Mouse (Mus musculus): ENCODE measurements around the gene Rapgef3. TPM values are rescaled to one million over a fixed set of nuclear protein-coding genes. Genes with fewer than 3 reads are reported as not detected.

Gene Rapgef3
- polyA plus RNA-seq, 1 experiment from 2014 or later: 1.9 TPM

DNA sequence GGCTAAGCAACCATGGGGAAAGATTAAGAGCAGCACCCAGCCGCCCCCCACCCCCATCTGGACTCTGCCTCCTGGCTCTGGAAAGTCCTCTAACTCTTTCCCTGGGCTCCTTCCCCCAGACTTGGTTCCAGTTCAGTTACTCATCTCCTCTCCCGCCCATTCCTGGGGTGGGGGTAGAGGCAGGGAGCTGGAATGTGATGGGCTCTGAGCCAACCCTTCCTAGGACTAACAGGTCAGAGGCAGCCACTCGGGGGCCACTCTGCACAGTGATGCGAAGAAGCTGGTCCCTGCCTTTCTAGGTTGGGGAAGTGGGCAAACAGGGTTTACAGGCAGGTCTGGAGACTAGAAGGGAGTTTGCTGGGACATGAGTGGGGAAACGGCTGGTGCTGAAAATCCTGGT lies 5.3 kb upstream of the Rapgef3 start:
- ATAC-seq: peak; percentile 30; the same call in 1 of the 2 replicates

GRCm38 (mm10) chr15:97770280-97770679 lies 2.5 kb upstream of the Rapgef3 start:
- Histone ChIP-seq H3K9ac (replicated peaks) (no peak overlapping the region), H3K36me3 (replicated peaks; ENCODE audit: insufficient read depth, low read length) (no peaks in the 10 kb centered on the region), H3K27ac (ENCODE audit: low read depth) (no peak overlapping the region), H3K9me3 (ENCODE audit: low read length) (no peaks in the 10 kb centered on the region), H3K27me3 (ENCODE audit: insufficient read depth, low read length) (peaks cover 14% of the 10 kb centered on the region), H3K4me2 (ENCODE audit: low read depth, low read length) (no peak overlapping the region), H3K4me1 (ENCODE audit: insufficient read depth) (peaks cover 31% of the 10 kb centered on the region), H3K4me3 (ENCODE audit: low read depth, low read length) (no peak overlapping the region)
- ATAC-seq (no peak), DNase-seq (no peak)
- WGBS (ENCODE audit: insufficient replicate concordance): 83% methylated on average over 8 of the region's 8 CpGs
- TF ChIP-seq EP300 (IDR thresholded peaks at IDR 0.05; ENCODE audit: low read depth): no peak
- TF ChIP-seq CTCF (IDR thresholded peaks at IDR 0.05; ENCODE audit: low read depth): no peak

More for the DNA sequence above, 5.3 kb upstream of the Rapgef3 start:
- Histone ChIP-seq H3K4me1 (ENCODE audit: insufficient read depth) (peaks cover 14% of the 10 kb centered on the region), H3K4me2 (ENCODE audit: low read depth, low read length) (no peak overlapping the region), H3K27ac (ENCODE audit: low read depth) (peak overlapping the region; percentile 83), H3K27me3 (ENCODE audit: insufficient read depth, low read length) (no peaks in the 10 kb centered on the region), H3K9ac (replicated peaks) (no peak overlapping the region), H3K4me3 (ENCODE audit: low read depth, low read length) (no peak overlapping the region), H3K36me3 (replicated peaks; ENCODE audit: insufficient read depth, low read length) (no peaks in the 10 kb centered on the region), H3K9me3 (ENCODE audit: low read length) (no peaks in the 10 kb centered on the region)
- TF ChIP-seq CTCF (IDR thresholded peaks at IDR 0.05; ENCODE audit: low read depth) (no peak), EP300 (IDR thresholded peaks at IDR 0.05; ENCODE audit: low read depth) (no peak)
- 38% methylated on average over 5 of the region's 5 CpGs for WGBS (ENCODE audit: insufficient replicate concordance)
- peak; percentile 57 for DNase-seq

GRCm38 (mm10) chr15:97768192-97768591 lies 420 bp upstream of the Rapgef3 start:
- Histone ChIP-seq H3K4me1 (ENCODE audit: insufficient read depth) (peaks cover 29% of the 10 kb centered on the region), H3K4me3 (ENCODE audit: low read depth, low read length) (peak overlapping the region; percentile 51), H3K27me3 (ENCODE audit: insufficient read depth, low read length) (peaks cover 14% of the 10 kb centered on the region), H3K27ac (ENCODE audit: low read depth) (peak overlapping the region; percentile 74), H3K9ac (replicated peaks) (peak overlapping the region; percentile 67), H3K36me3 (replicated peaks; ENCODE audit: insufficient read depth, low read length) (no peaks in the 10 kb centered on the region), H3K4me2 (ENCODE audit: low read depth, low read length) (peak overlapping the region; percentile 84), H3K9me3 (ENCODE audit: low read length) (no peaks in the 10 kb centered on the region)
- no peak for TF ChIP-seq EP300 (IDR thresholded peaks at IDR 0.05; ENCODE audit: low read depth)
- TF ChIP-seq CTCF (IDR thresholded peaks at IDR 0.05; ENCODE audit: low read depth): peak; percentile 23; the same call in 1 of the 2 replicates
- DNase-seq (no peak), ATAC-seq (no peak)
- 2% methylated on average over 18 of the region's 18 CpGs for WGBS (ENCODE audit: insufficient replicate concordance)

- H3K36me3 ChIP-seq (replicated peaks; ENCODE audit: insufficient read depth, low read length): no peaks in the 10 kb centered on the region
- H3K4me3 ChIP-seq (ENCODE audit: low read depth, low read length): peak overlapping the region; percentile 51
- ATAC-seq (no peak), DNase-seq (no peak)
- peak overlapping the region; percentile 38; the same call in 1 of the 2 replicates for H3K9ac ChIP-seq (replicated peaks)
- no peak overlapping the region; the same call in 1 of the 2 replicates for H3K27ac ChIP-seq (ENCODE audit: low read depth)
- peak overlapping the region; percentile 84 for H3K4me2 ChIP-seq (ENCODE audit: low read depth, low read length)
- peaks cover 33% of the 10 kb centered on the region for H3K4me1 ChIP-seq (ENCODE audit: insufficient read depth)
- H3K27me3 ChIP-seq (ENCODE audit: insufficient read depth, low read length): peaks cover 14% of the 10 kb centered on the region
- TF ChIP-seq EP300 (IDR thresholded peaks at IDR 0.05; ENCODE audit: low read depth): no peak
- TF ChIP-seq CTCF (IDR thresholded peaks at IDR 0.05; ENCODE audit: low read depth): no peak
- 10% methylated on average over 23 of the region's 23 CpGs for WGBS (ENCODE audit: insufficient replicate concordance)
- no peaks in the 10 kb centered on the region for H3K9me3 ChIP-seq (ENCODE audit: low read length)
Observed at GRCm38 (mm10) chr15:97766594-97767279, 1.0 kb downstream of the Rapgef3 start.

DNA sequence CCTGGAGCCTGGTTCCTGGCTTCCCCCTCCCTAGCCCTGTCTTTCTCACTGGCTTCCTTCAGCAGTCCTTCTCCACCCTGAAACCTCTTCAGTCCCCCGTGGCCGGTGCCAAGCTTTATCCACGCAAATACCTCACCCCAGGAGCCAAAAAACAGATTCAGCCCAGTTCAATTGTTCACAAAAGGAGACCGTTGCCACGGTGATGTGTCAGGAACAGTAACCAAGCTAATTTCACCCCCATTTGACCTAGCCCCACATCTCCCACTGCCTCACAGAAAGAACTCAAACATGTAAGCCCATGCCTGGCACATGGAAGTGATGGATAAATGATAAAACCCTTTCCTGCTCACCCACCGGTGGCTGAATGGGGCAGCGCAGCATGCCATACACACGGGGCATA lies 1.6 kb downstream of the Rapgef3 start:
- peaks cover 33% of the 10 kb centered on the region for H3K4me1 ChIP-seq (ENCODE audit: insufficient read depth)
- peaks cover 14% of the 10 kb centered on the region for H3K27me3 ChIP-seq (ENCODE audit: insufficient read depth, low read length)
- H3K4me3 ChIP-seq (ENCODE audit: low read depth, low read length): peak overlapping the region; percentile 51
- no peaks in the 10 kb centered on the region for H3K36me3 ChIP-seq (replicated peaks; ENCODE audit: insufficient read depth, low read length)
- WGBS (ENCODE audit: insufficient replicate concordance): 30% methylated on average over 8 of the region's 8 CpGs
- H3K9ac ChIP-seq (replicated peaks): peak overlapping the region; percentile 38; the same call in 1 of the 2 replicates
- TF ChIP-seq EP300 (IDR thresholded peaks at IDR 0.05; ENCODE audit: low read depth): no peak
- TF ChIP-seq CTCF (IDR thresholded peaks at IDR 0.05; ENCODE audit: low read depth): no peak
- H3K4me2 ChIP-seq (ENCODE audit: low read depth, low read length): peak overlapping the region; percentile 84
- no peaks in the 10 kb centered on the region for H3K9me3 ChIP-seq (ENCODE audit: low read length)
- H3K27ac ChIP-seq (ENCODE audit: low read depth): no peak overlapping the region; the same call in 1 of the 2 replicates
- ATAC-seq (no peak), DNase-seq (no peak)

DNA sequence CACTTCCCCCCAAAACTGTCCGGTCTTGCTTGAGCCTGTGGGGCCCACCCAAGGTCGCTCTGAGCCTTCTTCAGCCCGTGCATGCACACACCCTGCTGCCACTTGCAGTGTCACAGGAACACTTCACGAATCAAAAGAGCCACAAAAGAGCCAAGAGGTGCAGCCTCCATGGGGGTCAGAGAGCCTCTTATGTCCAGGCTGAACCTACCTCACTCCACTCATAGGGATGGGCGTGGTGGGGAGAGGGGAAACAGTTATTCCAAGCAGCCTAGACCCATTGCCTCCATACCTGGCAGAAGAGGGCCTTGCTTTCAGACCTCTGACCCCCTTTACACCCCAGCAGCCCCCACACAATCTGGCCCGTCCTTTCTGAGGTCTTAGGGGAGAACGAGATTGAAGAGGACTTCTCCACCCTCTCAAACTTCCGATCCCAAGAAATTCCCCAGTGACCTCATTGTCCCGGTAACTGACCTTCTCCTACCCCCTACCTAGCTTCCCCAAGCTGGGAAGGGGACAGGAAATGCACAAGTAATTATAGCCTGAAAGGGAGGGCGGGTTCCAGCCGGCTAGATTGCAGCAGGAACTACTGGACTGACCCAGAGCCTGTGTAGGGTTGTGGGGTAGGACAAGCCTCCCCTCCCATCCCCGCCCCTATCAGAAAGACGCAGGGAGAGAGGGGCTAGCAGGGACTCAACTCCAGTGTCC lies 2.5 kb downstream of the Rapgef3 start:
- Histone ChIP-seq H3K27ac (ENCODE audit: low read depth) (no peak overlapping the region), H3K36me3 (replicated peaks; ENCODE audit: insufficient read depth, low read length) (no peaks in the 10 kb centered on the region), H3K27me3 (ENCODE audit: insufficient read depth, low read length) (peaks cover 14% of the 10 kb centered on the region), H3K9ac (replicated peaks) (no peak overlapping the region), H3K4me1 (ENCODE audit: insufficient read depth) (peaks cover 35% of the 10 kb centered on the region), H3K4me3 (ENCODE audit: low read depth, low read length) (no peak overlapping the region), H3K4me2 (ENCODE audit: low read depth, low read length) (0 out of 2 replicates have a peak overlapping the region, but pooled peaks have one; percentile 84), H3K9me3 (ENCODE audit: low read length) (no peaks in the 10 kb centered on the region)
- 41% methylated on average over 12 of the region's 13 CpGs for WGBS (ENCODE audit: insufficient replicate concordance)
- no peak for ATAC-seq
- TF ChIP-seq CTCF (IDR thresholded peaks at IDR 0.05; ENCODE audit: low read depth) (no peak), EP300 (IDR thresholded peaks at IDR 0.05; ENCODE audit: low read depth) (no peak)
- no peak for DNase-seq
